Mouse (Mus musculus): ENCODE measurements around the gene Acsl1.

- no peak for TF ChIP-seq CTCF (IDR thresholded peaks at IDR 0.05; ENCODE audit: extremely low read depth, insufficient read depth, insufficient read length, insufficient replicate concordance)
- no peak for TF ChIP-seq POLR2A (IDR thresholded peaks at IDR 0.05; ENCODE audit: low read depth, low read length)
Observed at GRCm38 (mm10) chr8:46573964-46574363, 103.1 kb downstream of the Acsl1 start.

Data from spleen, adult 2 months (tissue).